Mouse (Mus musculus): ENCODE results near the gene Acot11. TPM values are rescaled to one million over a fixed set of nuclear protein-coding genes. Genes with fewer than 3 reads are reported as not detected.
A peak's percentile ranks its signal among the peaks of the same experiment; 100 is the strongest.
"Not testable (repeated sequence)": the region's sequence is repeated elsewhere in the genome, so short reads cannot be mapped to it uniquely, and the experiment has no call there.

The Acot11 gene
- polyA plus RNA-seq, 1 experiment from 2014 or later: 1.3 TPM

GRCm38 (mm10) chr4:106736884-106737283 lies 67.9 kb downstream of the Acot11 start:
- H3K27ac ChIP-seq (ENCODE audit: low read depth, low read length); H3K4me1 ChIP-seq (ENCODE audit: control insufficient read depth, insufficient read depth, low read length); DNase-seq (ENCODE audit: low spot score, missing footprints); H3K9ac ChIP-seq (ENCODE audit: low read length); ATAC-seq (ENCODE audit: low FRiP score); H3K27me3 ChIP-seq (ENCODE audit: control insufficient read depth, insufficient read depth, low read length); H3K4me2 ChIP-seq; H3K36me3 ChIP-seq (ENCODE audit: control insufficient read depth, insufficient read depth, low read length); H3K4me3 ChIP-seq (ENCODE audit: low read depth, low read length); H3K9me3 ChIP-seq (ENCODE audit: control insufficient read depth, low read length): not testable (repeated sequence)
- 85% methylated on average over 1 of the region's 1 CpGs for WGBS

- ATAC-seq (ENCODE audit: low FRiP score) (no peak), DNase-seq (ENCODE audit: low spot score, missing footprints) (peak; percentile 14)
- Histone ChIP-seq H3K4me3 (ENCODE audit: low read depth, low read length) (no peak within 1 kb of the TSS), H3K36me3 (ENCODE audit: control insufficient read depth, insufficient read depth, low read length) (no peaks in the 10 kb centered on the region), H3K4me1 (ENCODE audit: control insufficient read depth, insufficient read depth, low read length) (no peaks in the 10 kb centered on the region), H3K9ac (ENCODE audit: low read length) (no peak within 1 kb of the TSS), H3K27ac (ENCODE audit: low read depth, low read length) (no peak within 1 kb of the TSS), H3K9me3 (ENCODE audit: control insufficient read depth, low read length) (no peaks in the 10 kb centered on the region), H3K4me2 (no peak within 1 kb of the TSS), H3K27me3 (ENCODE audit: control insufficient read depth, insufficient read depth, low read length) (no peaks in the 10 kb centered on the region)
- WGBS: 57% methylated on average over 4 of the region's 4 CpGs
Observed at GRCm38 (mm10) chr4:106733636-106734035, 71.2 kb downstream of the Acot11 start, which contains the start of gene Fam151a. TSS of gene Fam151a (plus strand) at chr4:106733889.

- Histone ChIP-seq H3K27me3 (ENCODE audit: control insufficient read depth, insufficient read depth, low read length) (no peaks in the 10 kb centered on the region), H3K4me2 (no peak within 1 kb of the TSS), H3K4me1 (ENCODE audit: control insufficient read depth, insufficient read depth, low read length) (no peaks in the 10 kb centered on the region), H3K4me3 (ENCODE audit: low read depth, low read length) (no peak within 1 kb of the TSS), H3K9me3 (ENCODE audit: control insufficient read depth, low read length) (no peaks in the 10 kb centered on the region), H3K9ac (ENCODE audit: low read length) (no peak within 1 kb of the TSS), H3K36me3 (ENCODE audit: control insufficient read depth, insufficient read depth, low read length) (no peaks in the 10 kb centered on the region), H3K27ac (ENCODE audit: low read depth, low read length) (no peak within 1 kb of the TSS)
- no peak for ATAC-seq (ENCODE audit: low FRiP score)
- DNase-seq (ENCODE audit: low spot score, missing footprints): peak; percentile 68
- WGBS: 84% methylated on average over 7 of the region's 7 CpGs
Observed at GRCm38 (mm10) chr4:106730814-106731213, 74.0 kb downstream of the Acot11 start, which contains the start of gene Mroh7. TSS of gene Mroh7 (minus strand) at chr4:106730925.

GRCm38 (mm10) chr4:106720631-106721030 lies 84.2 kb downstream of the Acot11 start:
- H3K27me3 ChIP-seq (ENCODE audit: control insufficient read depth, insufficient read depth, low read length): no peaks in the 10 kb centered on the region
- no peak overlapping the region for H3K27ac ChIP-seq (ENCODE audit: low read depth, low read length)
- ATAC-seq (ENCODE audit: low FRiP score): no peak
- H3K4me3 ChIP-seq (ENCODE audit: low read depth, low read length): no peak overlapping the region
- H3K9ac ChIP-seq (ENCODE audit: low read length): no peak overlapping the region
- WGBS: 90% methylated on average over 4 of the region's 4 CpGs
- no peaks in the 10 kb centered on the region for H3K9me3 ChIP-seq (ENCODE audit: control insufficient read depth, low read length)
- H3K36me3 ChIP-seq (ENCODE audit: control insufficient read depth, insufficient read depth, low read length): no peaks in the 10 kb centered on the region
- H3K4me2 ChIP-seq: no peak overlapping the region
- no peak for DNase-seq (ENCODE audit: low spot score, missing footprints)
- H3K4me1 ChIP-seq (ENCODE audit: control insufficient read depth, insufficient read depth, low read length): no peaks in the 10 kb centered on the region

GRCm38 (mm10) chr4:106713622-106714021 lies 91.2 kb downstream of the Acot11 start:
- Histone ChIP-seq H3K27ac (ENCODE audit: low read depth, low read length) (no peak overlapping the region), H3K9me3 (ENCODE audit: control insufficient read depth, low read length) (no peaks in the 10 kb centered on the region), H3K27me3 (ENCODE audit: control insufficient read depth, insufficient read depth, low read length) (no peaks in the 10 kb centered on the region), H3K4me2 (no peak overlapping the region), H3K4me3 (ENCODE audit: low read depth, low read length) (no peak overlapping the region), H3K9ac (ENCODE audit: low read length) (no peak overlapping the region), H3K4me1 (ENCODE audit: control insufficient read depth, insufficient read depth, low read length) (no peaks in the 10 kb centered on the region), H3K36me3 (ENCODE audit: control insufficient read depth, insufficient read depth, low read length) (no peaks in the 10 kb centered on the region)
- DNase-seq (ENCODE audit: low spot score, missing footprints) (no peak), ATAC-seq (ENCODE audit: low FRiP score) (no peak)
- 95% methylated on average over 6 of the region's 6 CpGs for WGBS

GRCm38 (mm10) chr4:106708408-106708807 lies 96.4 kb downstream of the Acot11 start:
- peak; percentile 62; the same call in 1 of the 2 replicates for ATAC-seq (ENCODE audit: low FRiP score)

GRCm38 (mm10) chr4:106707957-106708356 lies 96.8 kb downstream of the Acot11 start:
- H3K9ac ChIP-seq (ENCODE audit: low read length): no peak overlapping the region
- peak; percentile 9; the same call in 1 of the 2 replicates for ATAC-seq (ENCODE audit: low FRiP score)
- no peak overlapping the region for H3K4me2 ChIP-seq
- no peaks in the 10 kb centered on the region for H3K9me3 ChIP-seq (ENCODE audit: control insufficient read depth, low read length)
- WGBS: 40% methylated on average over 5 of the region's 5 CpGs
- no peak overlapping the region for H3K27ac ChIP-seq (ENCODE audit: low read depth, low read length)
- no peaks in the 10 kb centered on the region for H3K36me3 ChIP-seq (ENCODE audit: control insufficient read depth, insufficient read depth, low read length)
- peaks cover 11% of the 10 kb centered on the region for H3K4me1 ChIP-seq (ENCODE audit: control insufficient read depth, insufficient read depth, low read length)
- DNase-seq (ENCODE audit: low spot score, missing footprints): no peak
- no peak overlapping the region for H3K4me3 ChIP-seq (ENCODE audit: low read depth, low read length)
- no peaks in the 10 kb centered on the region for H3K27me3 ChIP-seq (ENCODE audit: control insufficient read depth, insufficient read depth, low read length)

More at GRCm38 (mm10) chr4:106708408-106708807, 96.4 kb downstream of the Acot11 start:
- H3K4me1 ChIP-seq (ENCODE audit: control insufficient read depth, insufficient read depth, low read length): peaks cover 11% of the 10 kb centered on the region
- no peaks in the 10 kb centered on the region for H3K9me3 ChIP-seq (ENCODE audit: control insufficient read depth, low read length)
- H3K4me2 ChIP-seq: no peak overlapping the region
- H3K9ac ChIP-seq (ENCODE audit: low read length): no peak overlapping the region
- H3K27ac ChIP-seq (ENCODE audit: low read depth, low read length): no peak overlapping the region
- no peak overlapping the region for H3K4me3 ChIP-seq (ENCODE audit: low read depth, low read length)
- DNase-seq (ENCODE audit: low spot score, missing footprints): peak; percentile 97
- 2% methylated on average over 8 of the region's 8 CpGs for WGBS
- H3K27me3 ChIP-seq (ENCODE audit: control insufficient read depth, insufficient read depth, low read length): no peaks in the 10 kb centered on the region
- no peaks in the 10 kb centered on the region for H3K36me3 ChIP-seq (ENCODE audit: control insufficient read depth, insufficient read depth, low read length)

GRCm38 (mm10) chr4:106705096-106705665 lies 99.6 kb downstream of the Acot11 start:
- no peaks in the 10 kb centered on the region for H3K27me3 ChIP-seq (ENCODE audit: control insufficient read depth, insufficient read depth, low read length)
- H3K4me2 ChIP-seq: no peak overlapping the region
- no peak overlapping the region for H3K27ac ChIP-seq (ENCODE audit: low read depth, low read length)
- peak; percentile 53; the same call in 1 of the 2 replicates for ATAC-seq (ENCODE audit: low FRiP score)
- H3K4me3 ChIP-seq (ENCODE audit: low read depth, low read length): no peak overlapping the region
- H3K9ac ChIP-seq (ENCODE audit: low read length): peak overlapping the region; percentile 1
- peaks cover 11% of the 10 kb centered on the region for H3K4me1 ChIP-seq (ENCODE audit: control insufficient read depth, insufficient read depth, low read length)
- no peaks in the 10 kb centered on the region for H3K9me3 ChIP-seq (ENCODE audit: control insufficient read depth, low read length)
- 29% methylated on average over 8 of the region's 8 CpGs for WGBS
- H3K36me3 ChIP-seq (ENCODE audit: control insufficient read depth, insufficient read depth, low read length): no peaks in the 10 kb centered on the region
- peak; percentile 85 for DNase-seq (ENCODE audit: low spot score, missing footprints)

- Histone ChIP-seq H3K4me2 (no peak overlapping the region), H3K9me3 (ENCODE audit: control insufficient read depth, low read length) (no peaks in the 10 kb centered on the region), H3K36me3 (ENCODE audit: control insufficient read depth, insufficient read depth, low read length) (no peaks in the 10 kb centered on the region), H3K27me3 (ENCODE audit: control insufficient read depth, insufficient read depth, low read length) (no peaks in the 10 kb centered on the region), H3K9ac (ENCODE audit: low read length) (no peak overlapping the region), H3K4me1 (ENCODE audit: control insufficient read depth, insufficient read depth, low read length) (peaks cover 13% of the 10 kb centered on the region), H3K4me3 (ENCODE audit: low read depth, low read length) (no peak overlapping the region), H3K27ac (ENCODE audit: low read depth, low read length) (no peak overlapping the region; the same call in 1 of the 2 replicates)
- ATAC-seq (ENCODE audit: low FRiP score): no peak
- DNase-seq (ENCODE audit: low spot score, missing footprints): no peak
- WGBS: 73% methylated on average over 11 of the region's 11 CpGs
Observed at GRCm38 (mm10) chr4:106704416-106704815, 100.4 kb downstream of the Acot11 start.

Data from midbrain, embryonic 11.5 days (tissue).